Comparison of ENCODE assay signal across 28 mouse cellular contexts in genomic region chr16:17018071-17018470, GRCm38 (mm10). TPM values are rescaled to one million over a fixed set of nuclear protein-coding genes. Genes with fewer than 3 reads are reported as not detected.
DNase-seq lines count a peak whose midpoint lies in the region; ATAC-seq and TF ChIP-seq lines count a peak whose summit lies in the region.
"Had no signal": no experiment of that assay in that cellular context is flagged by ENCODE, and none has a peak within 500 bp of the region (broad histone marks: within the 10 kb centered on the region; RNA-seq: fewer than 3 reads in every experiment).

No protein-coding gene starts in this region.

- no peak overlapping the region for H3K9ac ChIP-seq in heart, postnatal 0 days (replicated peaks; ENCODE audit: low read depth, low read length)
- H3K9ac ChIP-seq: embryonic facial prominence, embryonic 13.5 days; forebrain, embryonic 12.5 days; forebrain, embryonic 15.5 days; heart, embryonic 13.5 days; hindbrain, embryonic 14.5 days had no signal

- peaks cover 4% of the 10 kb centered on the region; the same call in 1 of the 2 replicates for H3K4me1 ChIP-seq in heart, postnatal 0 days (ENCODE audit: control insufficient read depth, insufficient read depth)
- H3K4me1 ChIP-seq in embryonic facial prominence, embryonic 10.5 days, result no peaks in the 10 kb centered on the region
- H3K4me1 ChIP-seq: forebrain, embryonic 12.5 days; forebrain, embryonic 15.5 days; heart, embryonic 10.5 days had no signal

- no peak overlapping the region for H3K4me3 ChIP-seq in heart, postnatal 0 days (ENCODE audit: low read depth, low read length)
- no peak overlapping the region for H3K4me3 ChIP-seq in embryonic facial prominence, embryonic 10.5 days
- H3K4me3 ChIP-seq: embryonic facial prominence, embryonic 13.5 days; erythroblast, embryonic 14.5 days; forebrain, embryonic 12.5 days; forebrain, embryonic 15.5 days; heart, adult 2 months; heart, embryonic 10.5 days; heart, embryonic 13.5 days had no signal

- no peak; the same call in 1 of the 2 replicates for ATAC-seq in heart, postnatal 0 days (ENCODE audit: insufficient read depth, low read depth)
- ATAC-seq: forebrain, embryonic 15.5 days; hindbrain, postnatal 0 days; inflammation-experienced regulatory T-cells, adult 6 months; intestine, embryonic 16.5 days; Patski had no signal

- no peak overlapping the region for H3K4me2 ChIP-seq in heart, postnatal 0 days (ENCODE audit: low read depth, low read length)
- H3K4me2 ChIP-seq: embryonic facial prominence, embryonic 13.5 days; forebrain, embryonic 12.5 days; forebrain, embryonic 15.5 days; heart, embryonic 13.5 days; hindbrain, embryonic 14.5 days had no signal

- H3K9me3 ChIP-seq in heart, postnatal 0 days (replicated peaks; ENCODE audit: control insufficient read depth, low read length), result no peaks in the 10 kb centered on the region
- no peaks in the 10 kb centered on the region for H3K9me3 ChIP-seq in embryonic facial prominence, embryonic 10.5 days
- H3K9me3 ChIP-seq: embryonic facial prominence, embryonic 13.5 days; forebrain, embryonic 12.5 days; forebrain, embryonic 15.5 days; G1E; heart, embryonic 10.5 days; heart, embryonic 13.5 days had no signal

- no peak for DNase-seq in heart, postnatal 0 days (ENCODE audit: low spot score)
- no peak for DNase-seq in heart, adult 11 months
- DNase-seq in embryo, embryonic 10.5 days (ENCODE audit: low spot score), result peak; percentile 51
- peak; percentile 10 for DNase-seq in embryonic facial prominence, embryonic 10.5 days (ENCODE audit: low spot score)
- no peak for DNase-seq in ovary, adult 18-20 months (ENCODE audit: low spot score)
- no peak for DNase-seq in lung, postnatal 10 days
- DNase-seq: adrenal gland, postnatal 10 days; adrenal gland, postnatal 36 days; B cell, adult 2 months; cerebellum, adult 18-20 months; cerebellum, adult 9-10 months; cerebellum, postnatal 14 days; gastrocnemius, postnatal 25 days; heart, adult 2 months; heart, postnatal 4 days had no signal

- WGBS in heart, postnatal 0 days, result 44% methylated on average over 6 of the region's 6 CpGs
- 67% methylated on average over 6 of the region's 6 CpGs for WGBS in embryonic facial prominence, embryonic 10.5 days

- no peaks in the 10 kb centered on the region for H3K27me3 ChIP-seq in heart, postnatal 0 days (ENCODE audit: control insufficient read depth, insufficient read depth, low read length)
- no peaks in the 10 kb centered on the region for H3K27me3 ChIP-seq in embryonic facial prominence, embryonic 10.5 days (replicated peaks; ENCODE audit: low read depth, poor library complexity, severe bottlenecking)
- H3K27me3 ChIP-seq: CH12.LX; embryonic facial prominence, embryonic 13.5 days; forebrain, embryonic 12.5 days; forebrain, embryonic 15.5 days; heart, embryonic 13.5 days; Patski had no signal

- H3K36me3 ChIP-seq in heart, postnatal 0 days (replicated peaks; ENCODE audit: control insufficient read depth, insufficient read depth, low read length), result peaks cover 51% of the 10 kb centered on the region
- peaks cover 78% of the 10 kb centered on the region for H3K36me3 ChIP-seq in embryonic facial prominence, embryonic 10.5 days (replicated peaks)

- TF ChIP-seq EP300 in heart, postnatal 0 days (IDR thresholded peaks at IDR 0.05; ENCODE audit: low read depth), result no peak

- no peak for TF ChIP-seq CTCF in heart, postnatal 0 days (IDR thresholded peaks at IDR 0.05; ENCODE audit: low read depth)

- H3K27ac ChIP-seq in heart, postnatal 0 days (ENCODE audit: low read depth), result peak overlapping the region; percentile 51
- H3K27ac ChIP-seq in embryonic facial prominence, embryonic 10.5 days (replicated peaks), result no peak overlapping the region
- H3K27ac ChIP-seq: embryonic facial prominence, embryonic 13.5 days; forebrain, embryonic 12.5 days; forebrain, embryonic 15.5 days; heart, adult 2 months; heart, embryonic 10.5 days; heart, embryonic 13.5 days; hindbrain, embryonic 14.5 days; hindbrain, postnatal 0 days had no signal

RNA-seq across cellular contexts. Expression of gene Mapk1, which starts 34.9 kb away (rescaled TPM):
- 146 and 184 TPM in 2 replicates for total RNA-seq in heart, postnatal 0 days (2014; rRNA removed; ENCODE audit: low replicate concordance)
- polyA plus RNA-seq in heart, postnatal 0 days (2015; fragmentation: Nextera tagmentation; extraction: Ambion mirVana), result 96.0 and 97.0 TPM in 2 replicates
- polyA plus RNA-seq in embryonic facial prominence, embryonic 10.5 days (2016; fragmentation: Nextera tagmentation; extraction: Ambion mirVana), result 141 TPM in 2 replicates

RNA-seq across cellular contexts. Expression of gene Ypel1, which starts 51.4 kb away (rescaled TPM):
- total RNA-seq in heart, postnatal 0 days (2014; rRNA removed; ENCODE audit: low replicate concordance), result 2.5 and 3.5 TPM in 2 replicates
- polyA plus RNA-seq in heart, postnatal 0 days (2015; fragmentation: Nextera tagmentation; extraction: Ambion mirVana), result 7.5 and 8.5 TPM in 2 replicates
- polyA plus RNA-seq in embryonic facial prominence, embryonic 10.5 days (2016; fragmentation: Nextera tagmentation; extraction: Ambion mirVana), result 89.9 and 95.5 TPM in 2 replicates

Comparison
In these comparisons a context has a peak if more than half of its experiments do, and no peak if none do; other contexts are left out.
1. DNase-seq: peak in embryo, embryonic 10.5 days (single experiment) and embryonic facial prominence, embryonic 10.5 days (single experiment); none in heart, postnatal 0 days (single experiment), heart, adult 11 months (single experiment), ovary, adult 18-20 months (single experiment) and lung, postnatal 10 days (single experiment).